Mouse (Mus musculus): ENCODE measurements around the gene Itpkb.

The Itpkb gene

GRCm38 (mm10) chr1:180393017-180393797, 62.9 kb downstream of the Itpkb start:
- peak; percentile 85 for DNase-seq (ENCODE audit: low spot score in 2 of 2)

GRCm38 (mm10) chr1:180393873-180394272, 63.6 kb downstream of the Itpkb start:
- DNase-seq (ENCODE audit: low spot score in 2 of 2): no peak

- DNase-seq (ENCODE audit: low spot score in 2 of 2): no peak
Measured at GRCm38 (mm10) chr1:180397734-180398133, 67.4 kb downstream of the Itpkb start.

GRCm38 (mm10) chr1:180398446-180398845, 68.2 kb downstream of the Itpkb start:
- no peak for DNase-seq (ENCODE audit: low spot score in 2 of 2)

GRCm38 (mm10) chr1:180400691-180401455, 70.6 kb downstream of the Itpkb start:
- DNase-seq (ENCODE audit: low spot score in 2 of 2): no peak

- peak; percentile 72 to 77 for DNase-seq (ENCODE audit: low spot score in 2 of 2)
Measured at GRCm38 (mm10) chr1:180401725-180402124, 71.4 kb downstream of the Itpkb start.

- DNase-seq (ENCODE audit: low spot score in 2 of 2): no peak
Measured at GRCm38 (mm10) chr1:180402481-180403081, 72.3 kb downstream of the Itpkb start.

- peak in 1 of 2 experiments; percentile 27 for DNase-seq (ENCODE audit: low spot score in 2 of 2)
Measured at GRCm38 (mm10) chr1:180403357-180403693, 73.0 kb downstream of the Itpkb start.

GRCm38 (mm10) chr1:180403694-180404606, 73.7 kb downstream of the Itpkb start:
- DNase-seq (ENCODE audit: low spot score in 2 of 2): peak; percentile 58 to 63

- DNase-seq (ENCODE audit: low spot score in 2 of 2): no peak
Measured at GRCm38 (mm10) chr1:180404706-180405105, 74.4 kb downstream of the Itpkb start.

GRCm38 (mm10) chr1:180405576-180406335, 75.5 kb downstream of the Itpkb start:
- no peak for DNase-seq (ENCODE audit: low spot score in 2 of 2)

GRCm38 (mm10) chr1:180406336-180407035, 76.2 kb downstream of the Itpkb start:
- DNase-seq (ENCODE audit: low spot score in 2 of 2): no peak

GRCm38 (mm10) chr1:180407171-180407671, 76.9 kb downstream of the Itpkb start:
- DNase-seq (ENCODE audit: low spot score in 2 of 2): peak; percentile 48 to 57

GRCm38 (mm10) chr1:180407727-180408719, 77.7 kb downstream of the Itpkb start:
- DNase-seq (ENCODE audit: low spot score in 2 of 2): no peak

- peak in 1 of 2 experiments; percentile 43 for DNase-seq (ENCODE audit: low spot score in 2 of 2)
Measured at GRCm38 (mm10) chr1:180408832-180409231, 78.5 kb downstream of the Itpkb start.

GRCm38 (mm10) chr1:180409771-180410170, 79.5 kb downstream of the Itpkb start:
- no peak for DNase-seq (ENCODE audit: low spot score in 2 of 2)

- DNase-seq (ENCODE audit: low spot score in 2 of 2): no peak
Measured at GRCm38 (mm10) chr1:180410306-180410705, 80.0 kb downstream of the Itpkb start.

GRCm38 (mm10) chr1:180415064-180415463, 84.8 kb downstream of the Itpkb start:
- DNase-seq (ENCODE audit: low spot score in 2 of 2): no peak

GRCm38 (mm10) chr1:180415836-180416235, 85.6 kb downstream of the Itpkb start:
- no peak for DNase-seq (ENCODE audit: low spot score in 2 of 2)
